Mouse (Mus musculus): Measurements from ENCODE around the gene Cacna2d2. TPM values are rescaled to one million over a fixed set of nuclear protein-coding genes. Genes with fewer than 3 reads are reported as not detected.
A peak's percentile ranks its signal among the peaks of the same experiment; 100 is the strongest.

Gene Cacna2d2
- 5.2 and 8.2 TPM in 2 replicates for polyA plus RNA-seq (2012; rRNA removed)

- Histone ChIP-seq H3K27ac (ENCODE audit: control insufficient read depth, insufficient read depth, low read depth, low read length) (no peak within 1 kb of the TSS), H3K4me1 (ENCODE audit: control insufficient read depth, insufficient read depth, low read length) (peaks cover 7% of the 10 kb centered on the region), H3K27me3 (ENCODE audit: control insufficient read depth, insufficient read depth, low read length) (no peaks in the 10 kb centered on the region; the same call in 1 of the 2 replicates), H3K4me3 (ENCODE audit: control insufficient read depth, low read depth, low read length) (peak within 1 kb of the TSS; percentile 39), H3K36me3 (ENCODE audit: control insufficient read depth, insufficient read depth, low read length) (no peaks in the 10 kb centered on the region)
- TF ChIP-seq CTCF (IDR thresholded peaks at IDR 0.05; ENCODE audit: control insufficient read depth, insufficient read depth, insufficient replicate concordance, low read depth, low read length) (no peak), POLR2A (IDR thresholded peaks at IDR 0.05; ENCODE audit: control insufficient read depth, low read depth, low read length) (no peak)
These were observed at the start of gene Cacna2d2 for GRCm38 (mm10) chr9:107399491-107399971. TSS of gene Cacna2d2 (plus strand) at chr9:107399612.

- no peak overlapping the region for H3K27ac ChIP-seq (ENCODE audit: control insufficient read depth, insufficient read depth, low read depth, low read length)
- no peaks in the 10 kb centered on the region for H3K27me3 ChIP-seq (ENCODE audit: control insufficient read depth, insufficient read depth, low read length)
- H3K4me3 ChIP-seq (ENCODE audit: control insufficient read depth, low read depth, low read length), result no peak overlapping the region
- H3K4me1 ChIP-seq (ENCODE audit: control insufficient read depth, insufficient read depth, low read length), result peaks cover 2% of the 10 kb centered on the region
- H3K36me3 ChIP-seq (ENCODE audit: control insufficient read depth, insufficient read depth, low read length), result no peaks in the 10 kb centered on the region
- TF ChIP-seq CTCF (IDR thresholded peaks at IDR 0.05; ENCODE audit: control insufficient read depth, insufficient read depth, insufficient replicate concordance, low read depth, low read length) (no peak), POLR2A (IDR thresholded peaks at IDR 0.05; ENCODE audit: control insufficient read depth, low read depth, low read length) (no peak)
These were observed 44.6 kb upstream of the Cacna2d2 start for GRCm38 (mm10) chr9:107354826-107355225.

GRCm38 (mm10) chr9:107355870-107356765 lies 43.3 kb upstream of the Cacna2d2 start:
- H3K4me1 ChIP-seq (ENCODE audit: control insufficient read depth, insufficient read depth, low read length), result peaks cover 2% of the 10 kb centered on the region
- no peaks in the 10 kb centered on the region for H3K27me3 ChIP-seq (ENCODE audit: control insufficient read depth, insufficient read depth, low read length)
- H3K4me3 ChIP-seq (ENCODE audit: control insufficient read depth, low read depth, low read length), result no peak overlapping the region
- no peak overlapping the region for H3K27ac ChIP-seq (ENCODE audit: control insufficient read depth, insufficient read depth, low read depth, low read length)
- TF ChIP-seq POLR2A (IDR thresholded peaks at IDR 0.05; ENCODE audit: control insufficient read depth, low read depth, low read length) (no peak), CTCF (IDR thresholded peaks at IDR 0.05; ENCODE audit: control insufficient read depth, insufficient read depth, insufficient replicate concordance, low read depth, low read length) (peak; percentile 63; the same call in 1 of the 2 replicates)
- no peaks in the 10 kb centered on the region for H3K36me3 ChIP-seq (ENCODE audit: control insufficient read depth, insufficient read depth, low read length)

- H3K27ac ChIP-seq (ENCODE audit: control insufficient read depth, insufficient read depth, low read depth, low read length), result no peak overlapping the region
- no peaks in the 10 kb centered on the region for H3K36me3 ChIP-seq (ENCODE audit: control insufficient read depth, insufficient read depth, low read length)
- H3K4me3 ChIP-seq (ENCODE audit: control insufficient read depth, low read depth, low read length), result no peak overlapping the region
- peak; percentile 91 for TF ChIP-seq CTCF (IDR thresholded peaks at IDR 0.05; ENCODE audit: control insufficient read depth, insufficient read depth, insufficient replicate concordance, low read depth, low read length)
- no peak for TF ChIP-seq POLR2A (IDR thresholded peaks at IDR 0.05; ENCODE audit: control insufficient read depth, low read depth, low read length)
- no peaks in the 10 kb centered on the region for H3K27me3 ChIP-seq (ENCODE audit: control insufficient read depth, insufficient read depth, low read length)
- peaks cover 2% of the 10 kb centered on the region for H3K4me1 ChIP-seq (ENCODE audit: control insufficient read depth, insufficient read depth, low read length)
These were observed 41.8 kb upstream of the Cacna2d2 start for GRCm38 (mm10) chr9:107357651-107358050.

GRCm38 (mm10) chr9:107360989-107361388 lies 38.4 kb upstream of the Cacna2d2 start:
- no peaks in the 10 kb centered on the region for H3K36me3 ChIP-seq (ENCODE audit: control insufficient read depth, insufficient read depth, low read length)
- TF ChIP-seq CTCF (IDR thresholded peaks at IDR 0.05; ENCODE audit: control insufficient read depth, insufficient read depth, insufficient replicate concordance, low read depth, low read length) (no peak), POLR2A (IDR thresholded peaks at IDR 0.05; ENCODE audit: control insufficient read depth, low read depth, low read length) (no peak)
- H3K27me3 ChIP-seq (ENCODE audit: control insufficient read depth, insufficient read depth, low read length), result no peaks in the 10 kb centered on the region
- H3K4me3 ChIP-seq (ENCODE audit: control insufficient read depth, low read depth, low read length), result no peak overlapping the region
- no peaks in the 10 kb centered on the region for H3K4me1 ChIP-seq (ENCODE audit: control insufficient read depth, insufficient read depth, low read length)
- H3K27ac ChIP-seq (ENCODE audit: control insufficient read depth, insufficient read depth, low read depth, low read length), result no peak overlapping the region

- TF ChIP-seq POLR2A (IDR thresholded peaks at IDR 0.05; ENCODE audit: control insufficient read depth, low read depth, low read length), result no peak
- TF ChIP-seq CTCF (IDR thresholded peaks at IDR 0.05; ENCODE audit: control insufficient read depth, insufficient read depth, insufficient replicate concordance, low read depth, low read length), result peak; percentile 66; the same call in 1 of the 2 replicates
- no peaks in the 10 kb centered on the region for H3K36me3 ChIP-seq (ENCODE audit: control insufficient read depth, insufficient read depth, low read length)
- no peak overlapping the region for H3K27ac ChIP-seq (ENCODE audit: control insufficient read depth, insufficient read depth, low read depth, low read length)
- H3K27me3 ChIP-seq (ENCODE audit: control insufficient read depth, insufficient read depth, low read length), result no peaks in the 10 kb centered on the region
- no peaks in the 10 kb centered on the region for H3K4me1 ChIP-seq (ENCODE audit: control insufficient read depth, insufficient read depth, low read length)
- H3K4me3 ChIP-seq (ENCODE audit: control insufficient read depth, low read depth, low read length), result no peak overlapping the region
These were observed 32.8 kb upstream of the Cacna2d2 start for GRCm38 (mm10) chr9:107366644-107367043.

- Histone ChIP-seq H3K4me3 (ENCODE audit: control insufficient read depth, low read depth, low read length) (no peak overlapping the region), H3K36me3 (ENCODE audit: control insufficient read depth, insufficient read depth, low read length) (no peaks in the 10 kb centered on the region), H3K4me1 (ENCODE audit: control insufficient read depth, insufficient read depth, low read length) (no peaks in the 10 kb centered on the region), H3K27ac (ENCODE audit: control insufficient read depth, insufficient read depth, low read depth, low read length) (no peak overlapping the region), H3K27me3 (ENCODE audit: control insufficient read depth, insufficient read depth, low read length) (no peaks in the 10 kb centered on the region)
- TF ChIP-seq POLR2A (IDR thresholded peaks at IDR 0.05; ENCODE audit: control insufficient read depth, low read depth, low read length) (no peak), CTCF (IDR thresholded peaks at IDR 0.05; ENCODE audit: control insufficient read depth, insufficient read depth, insufficient replicate concordance, low read depth, low read length) (no peak)
These were observed 31.1 kb upstream of the Cacna2d2 start for GRCm38 (mm10) chr9:107368302-107368701.
